Mouse (Mus musculus): ENCODE results near the gene Rftn1. TPM values are rescaled to one million over a fixed set of nuclear protein-coding genes. Genes with fewer than 3 reads are reported as not detected.

Rftn1 gene
- polyA plus RNA-seq (2012; rRNA removed), result 2.0 and 2.3 TPM in 2 replicates

DNA sequence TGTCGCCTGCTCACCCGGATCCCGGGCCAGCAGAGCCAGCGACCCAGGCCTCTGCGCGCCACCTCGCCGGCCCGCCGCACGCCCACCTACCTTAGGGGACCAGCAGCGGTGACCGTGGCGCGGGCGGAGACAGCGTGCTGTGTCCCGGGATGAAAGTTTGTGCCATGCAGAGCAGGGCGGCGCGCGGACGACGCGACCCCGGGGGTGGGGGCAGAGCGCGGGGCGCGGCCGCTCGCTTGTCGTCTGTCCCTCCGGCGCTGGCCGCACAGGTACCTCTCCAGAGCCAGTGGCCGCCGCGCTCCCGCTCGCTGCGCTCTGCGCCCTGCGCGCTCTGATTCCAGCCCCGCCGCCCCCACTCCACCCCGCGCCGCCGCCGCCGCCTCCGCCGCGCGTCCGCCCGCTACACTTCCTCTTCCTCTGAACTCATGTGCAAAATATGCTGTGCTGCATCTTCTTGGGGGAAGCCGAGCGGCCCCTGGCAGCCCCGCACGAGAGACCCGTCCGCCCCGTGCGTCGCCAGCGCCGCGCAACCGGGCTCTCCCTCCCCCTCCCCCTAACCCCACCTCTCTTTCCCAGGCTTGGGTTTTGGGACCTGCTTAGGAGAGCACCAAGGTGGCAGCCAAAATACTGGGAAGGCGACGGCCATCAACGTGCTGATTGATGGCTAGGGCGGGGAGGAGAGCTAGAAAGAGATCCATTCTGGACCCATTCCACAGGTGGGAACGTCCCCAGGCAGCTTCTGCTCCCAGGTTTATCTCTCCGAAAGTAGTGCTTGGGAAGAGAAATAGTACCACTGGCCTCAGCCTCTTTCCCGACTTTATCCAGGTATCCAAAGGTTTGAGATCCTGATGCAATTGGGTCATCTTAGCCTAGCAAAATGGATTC is at the start of gene Rftn1:
Gene Rftn1, minus strand, starts transcription at position 544 of the 885 bp plus-strand sequence.

Other genes with a start within 250 kb of the Rftn1 start
- 0.01 and 0.08 TPM in 2 replicates for gene Dazl, start 103.0 kb upstream of the Rftn1 start, polyA plus RNA-seq (2012; rRNA removed)

Data from liver, embryonic 14 days (tissue).